Mouse (Mus musculus) stomach, postnatal 0 days (tissue): ENCODE measurements around the gene Vps13d.

Experiments used
- CTCF ChIP-seq: IDR thresholded peaks from 2 replicates; pipeline ENCODE4 v1.5.1; 2016; ENCODE audit warnings: antibody characterized with exemption, low read depth, mild to moderate bottlenecking, moderate library complexity
- EP300 ChIP-seq: optimal IDR thresholded peaks from 2 replicates; pipeline ENCODE3; 2016; ENCODE audit warnings: antibody characterized with exemption

DNA sequence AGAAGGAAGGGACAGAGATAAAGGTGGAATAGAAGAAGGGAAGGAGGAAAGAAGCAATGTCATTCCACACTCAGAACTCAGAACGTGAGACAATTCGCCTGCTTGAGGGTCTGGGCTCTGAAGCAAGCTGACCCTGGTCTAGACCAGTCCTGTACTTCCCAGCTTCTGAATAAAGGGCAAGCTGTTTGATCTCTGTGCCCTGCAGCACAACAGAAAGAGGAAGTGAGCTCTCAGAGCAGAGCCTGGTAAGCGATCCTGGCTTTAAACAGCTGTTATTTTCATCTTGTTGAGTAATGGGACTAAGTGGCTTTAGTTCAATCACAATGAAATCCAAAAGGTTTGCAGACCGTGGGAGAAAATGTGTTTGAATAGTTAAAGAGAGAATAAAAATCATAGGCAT lies 83.2 kb downstream of the Vps13d start:
- no peak for TF ChIP-seq CTCF
- no peak for TF ChIP-seq EP300
